Mouse (Mus musculus) kidney, adult 2 months (tissue): Measurements from ENCODE around the gene Tnfrsf8. TPM values are rescaled to one million over a fixed set of nuclear protein-coding genes. Genes with fewer than 3 reads are reported as not detected.

Source experiments
- DNase-seq: peaks from one replicate; pipeline ENCODE4 v3.0.0; 2021
- H3K27ac ChIP-seq: fragments of 200-500 bp; 2 replicates; pipeline ENCODE4 v1.5.1; 2012; ENCODE audit warnings: low read depth, low read length, control low read depth, inconsistent platforms; ENCODE audit not compliant: insufficient read depth
- H3K27me3 ChIP-seq: fragments of 200-500 bp; replicated peaks from 2 replicates; pipeline ENCODE4 v1.6.1; 2012; ENCODE audit warnings: mild to moderate bottlenecking, moderate library complexity, low read length, inconsistent platforms; ENCODE audit not compliant: control insufficient read depth, insufficient read depth
- H3K36me3 ChIP-seq: fragments of 200-500 bp; 2 replicates; pipeline ENCODE4 v1.6.1; 2012; ENCODE audit warnings: mild to moderate bottlenecking, moderate library complexity, low read length, inconsistent platforms; ENCODE audit not compliant: control insufficient read depth, insufficient read depth
- H3K4me1 ChIP-seq: fragments of 200-500 bp; 2 replicates; pipeline ENCODE4 v1.6.1; 2011; ENCODE audit warnings: low read length; ENCODE audit not compliant: control insufficient read depth, insufficient read depth
- H3K4me3 ChIP-seq: fragments of 200-500 bp; 2 replicates; pipeline ENCODE4 v1.5.1; 2011; ENCODE audit warnings: mild to moderate bottlenecking, low read depth, low read length, control low read depth; ENCODE audit not compliant: insufficient read depth
- CTCF ChIP-seq: fragments of 200-500 bp; conservative IDR thresholded peaks from 2 replicates; pipeline ENCODE4 v1.5.1; 2011; ENCODE audit warnings: low read depth, mild to moderate bottlenecking, control low read depth, low read length, moderate library complexity, mixed read lengths; ENCODE audit not compliant: insufficient read depth, insufficient read length
- POLR2A ChIP-seq: fragments of 200-500 bp; IDR thresholded peaks from one replicate; pipeline ENCODE4 v1.6.1; 2011; ENCODE audit warnings: low read depth, low read length, control low read depth
- WGBS: fragments of 180-500 bp; shearing (Covaris S2); methylation state at CpG from one replicate; pipeline ENCODE4 v1.1.7; 2018; 5-methylcytosine and 5-hydroxymethylcytosine counted together
- polyA plus RNA-seq: library from polyadenylated mRNA; depleted of rRNA; stranded (reverse); fragments of >200 nt; gene quantifications from 2 replicates; pipeline ENCODE4 v1.2.3, GENCODE M21; 2012

The Tnfrsf8 gene
- polyA plus RNA-seq, 1 experiment, result 0.11 TPM

GRCm38 (mm10) chr4:145254418-145254817, 60.5 kb downstream of the Tnfrsf8 start:
- no peaks in the 10 kb centered on the region for H3K4me1 ChIP-seq
- H3K4me3 ChIP-seq, result no peak overlapping the region
- no peaks in the 10 kb centered on the region for H3K27me3 ChIP-seq
- DNase-seq, result no peak
- 23% methylated on average over 13 of the region's 13 CpGs for WGBS
- TF ChIP-seq POLR2A, result no peak
- no peak for TF ChIP-seq CTCF
- H3K36me3 ChIP-seq, result no peaks in the 10 kb centered on the region
- no peak overlapping the region for H3K27ac ChIP-seq

GRCm38 (mm10) chr4:145252611-145253010, 62.4 kb downstream of the Tnfrsf8 start:
- no peaks in the 10 kb centered on the region for H3K4me1 ChIP-seq

GRCm38 (mm10) chr4:145251546-145251945, 63.4 kb downstream of the Tnfrsf8 start:
- WGBS, result 95% methylated on average over 4 of the region's 4 CpGs
- Histone ChIP-seq H3K27ac (no peak overlapping the region), H3K4me1 (no peaks in the 10 kb centered on the region), H3K4me3 (no peak overlapping the region), H3K36me3 (no peaks in the 10 kb centered on the region), H3K27me3 (no peaks in the 10 kb centered on the region)
- TF ChIP-seq CTCF (no peak), POLR2A (no peak)
- no peak for DNase-seq

More at GRCm38 (mm10) chr4:145252611-145253010, 62.4 kb downstream of the Tnfrsf8 start:
- Histone ChIP-seq H3K27ac (no peak overlapping the region), H3K4me3 (no peak overlapping the region), H3K27me3 (no peaks in the 10 kb centered on the region), H3K36me3 (no peaks in the 10 kb centered on the region)
- DNase-seq, result no peak
- TF ChIP-seq CTCF, result no peak
- TF ChIP-seq POLR2A, result no peak
- WGBS, result 80% methylated on average over 8 of the region's 8 CpGs

- H3K4me1 ChIP-seq, result no peaks in the 10 kb centered on the region
- TF ChIP-seq CTCF, result no peak
- no peak for TF ChIP-seq POLR2A
- DNase-seq, result no peak
- H3K4me3 ChIP-seq, result no peak overlapping the region
- no peaks in the 10 kb centered on the region for H3K27me3 ChIP-seq
- H3K36me3 ChIP-seq, result no peaks in the 10 kb centered on the region
- no peak overlapping the region for H3K27ac ChIP-seq
- WGBS, result 82% methylated on average over 4 of the region's 4 CpGs
Measured at GRCm38 (mm10) chr4:145250002-145250401, 65.0 kb downstream of the Tnfrsf8 start.

GRCm38 (mm10) chr4:145247556-145247955, 67.4 kb downstream of the Tnfrsf8 start:
- WGBS, result 65% methylated on average over 2 of the region's 2 CpGs
- TF ChIP-seq CTCF, result no peak
- no peak for TF ChIP-seq POLR2A
- H3K4me3 ChIP-seq, result no peak overlapping the region

GRCm38 (mm10) chr4:145246173-145247011, 68.6 kb downstream of the Tnfrsf8 start, which contains the start of gene Tnfrsf1b:
TSS of gene Tnfrsf1b (minus strand) at chr4:145246870.
- no peaks in the 10 kb centered on the region for H3K4me1 ChIP-seq
- DNase-seq, result peak; percentile 52
- peak within 1 kb of the TSS; percentile 82 for H3K4me3 ChIP-seq
- no peak within 1 kb of the TSS for H3K27ac ChIP-seq
- no peaks in the 10 kb centered on the region for H3K36me3 ChIP-seq
- 2% methylated on average over 47 of the region's 47 CpGs for WGBS
- no peaks in the 10 kb centered on the region for H3K27me3 ChIP-seq
- no peak for TF ChIP-seq CTCF
- peak; percentile 39 for TF ChIP-seq POLR2A

More at GRCm38 (mm10) chr4:145247556-145247955, 67.4 kb downstream of the Tnfrsf8 start:
- Histone ChIP-seq H3K4me1 (no peaks in the 10 kb centered on the region), H3K27me3 (no peaks in the 10 kb centered on the region), H3K27ac (no peak overlapping the region), H3K36me3 (no peaks in the 10 kb centered on the region)
- no peak for DNase-seq

GRCm38 (mm10) chr4:145245581-145245980, 69.4 kb downstream of the Tnfrsf8 start:
- no peak for DNase-seq
- peak overlapping the region; percentile 25; the same call in 1 of the 2 replicates for H3K4me3 ChIP-seq
- no peaks in the 10 kb centered on the region for H3K27me3 ChIP-seq
- no peaks in the 10 kb centered on the region for H3K36me3 ChIP-seq
- no peaks in the 10 kb centered on the region for H3K4me1 ChIP-seq
- WGBS, result 93% methylated on average over 3 of the region's 3 CpGs
- no peak overlapping the region for H3K27ac ChIP-seq
- TF ChIP-seq POLR2A (no peak), CTCF (no peak)
